Mouse (Mus musculus): Measurements from ENCODE around the gene Zdhhc5.

- TF ChIP-seq CTCF (IDR thresholded peaks at IDR 0.05; ENCODE audit: insufficient read depth, low read depth, low read length): no peak
- TF ChIP-seq POLR2A (IDR thresholded peaks at IDR 0.05; ENCODE audit: insufficient read depth, low read depth, low read length): no peak
Observed at GRCm38 (mm10) chr2:84677270-84677967, 37.6 kb downstream of the Zdhhc5 start.
